In the genomic region with DNA sequence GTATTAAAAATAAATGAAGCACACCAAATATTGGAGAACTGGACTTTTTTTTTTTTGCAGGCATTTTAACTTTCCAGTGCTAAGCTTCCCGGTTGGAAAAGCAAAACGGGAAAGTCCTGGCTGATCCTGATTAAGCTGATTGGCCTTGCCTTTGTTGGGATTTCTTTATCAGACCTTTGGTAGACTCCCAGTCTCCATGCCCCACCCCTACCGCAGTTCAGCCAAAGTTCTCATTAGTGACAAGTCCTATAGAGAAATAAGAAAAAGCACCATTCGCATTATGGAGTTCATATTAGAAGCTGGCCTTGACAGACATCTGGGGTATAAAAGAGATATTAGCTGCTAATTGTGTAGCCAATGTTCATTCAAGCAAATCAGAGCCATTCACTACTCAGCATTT, we compare ENCODE assay signal across 31 mouse cellular contexts.
DNase-seq lines count a peak whose midpoint lies in the region; ATAC-seq and TF ChIP-seq lines count a peak whose summit lies in the region.
"Had no signal": no experiment of that assay in that cellular context is flagged by ENCODE, and none has a peak within 500 bp of the region (broad histone marks: within the 10 kb centered on the region; RNA-seq: fewer than 3 reads in every experiment).

No protein-coding gene starts in this region.

- WGBS in forebrain, embryonic 11.5 days = 22% methylated on average over 4 of the region's 4 CpGs
- 12% methylated on average over 4 of the region's 4 CpGs for WGBS in forebrain, postnatal 0 days
- WGBS in stomach, postnatal 0 days = 55% methylated on average over 4 of the region's 4 CpGs

- H3K27ac ChIP-seq in forebrain, embryonic 11.5 days (ENCODE audit: low read depth, low read length) = no peak overlapping the region
- H3K27ac ChIP-seq in forebrain, postnatal 0 days (ENCODE audit: low read depth, low read length) = no peak overlapping the region
- H3K27ac ChIP-seq in stomach, postnatal 0 days (replicated peaks) = no peak overlapping the region
- H3K27ac ChIP-seq: embryonic facial prominence, embryonic 15.5 days; heart, embryonic 15.5 days; hindbrain, embryonic 10.5 days; hindbrain, embryonic 13.5 days had no signal

- H3K27me3 ChIP-seq in forebrain, embryonic 11.5 days (ENCODE audit: control insufficient read depth, insufficient read depth, low read length) = no peaks in the 10 kb centered on the region
- H3K27me3 ChIP-seq in forebrain, postnatal 0 days (ENCODE audit: insufficient read depth, low read length) = no peaks in the 10 kb centered on the region
- no peaks in the 10 kb centered on the region for H3K27me3 ChIP-seq in stomach, postnatal 0 days (ENCODE audit: control insufficient read depth, insufficient read depth, low read length)
- H3K27me3 ChIP-seq: CH12.LX; embryonic facial prominence, embryonic 15.5 days; heart, embryonic 12.5 days; heart, embryonic 15.5 days; hindbrain, embryonic 13.5 days; Patski had no signal

- TF ChIP-seq CTCF in forebrain, postnatal 0 days (IDR thresholded peaks at IDR 0.05; ENCODE audit: low read depth) = no peak
- no peak for TF ChIP-seq CTCF in stomach, postnatal 0 days (IDR thresholded peaks at IDR 0.05; ENCODE audit: low read depth)

- no peak for TF ChIP-seq EP300 in stomach, postnatal 0 days (optimal IDR thresholded peaks at IDR 0.05)

- no peaks in the 10 kb centered on the region for H3K4me1 ChIP-seq in forebrain, embryonic 11.5 days (replicated peaks; ENCODE audit: control insufficient read depth, insufficient read depth, low read length)
- no peaks in the 10 kb centered on the region for H3K4me1 ChIP-seq in forebrain, postnatal 0 days (ENCODE audit: insufficient read depth)
- no peaks in the 10 kb centered on the region for H3K4me1 ChIP-seq in stomach, postnatal 0 days (replicated peaks; ENCODE audit: control insufficient read depth, insufficient read depth)
- H3K4me1 ChIP-seq: embryonic facial prominence, embryonic 15.5 days; heart, embryonic 12.5 days; heart, embryonic 15.5 days; hindbrain, embryonic 10.5 days; hindbrain, embryonic 13.5 days had no signal

- no peak overlapping the region for H3K4me2 ChIP-seq in forebrain, embryonic 11.5 days (ENCODE audit: low read depth, low read length, severe bottlenecking)
- H3K4me2 ChIP-seq in forebrain, postnatal 0 days (ENCODE audit: low read depth) = no peak overlapping the region
- H3K4me2 ChIP-seq in stomach, postnatal 0 days (replicated peaks; ENCODE audit: low read depth) = no peak overlapping the region
- H3K4me2 ChIP-seq: embryonic facial prominence, embryonic 15.5 days; heart, embryonic 12.5 days; heart, embryonic 15.5 days; hindbrain, embryonic 13.5 days had no signal

- H3K4me3 ChIP-seq in forebrain, embryonic 11.5 days (ENCODE audit: low read depth, low read length) = no peak overlapping the region
- H3K4me3 ChIP-seq in forebrain, postnatal 0 days (ENCODE audit: low read depth, low read length) = no peak overlapping the region
- H3K4me3 ChIP-seq in stomach, postnatal 0 days (ENCODE audit: low read depth, low read length) = no peak overlapping the region
- H3K4me3 ChIP-seq: embryonic facial prominence, embryonic 15.5 days; heart, embryonic 12.5 days; heart, embryonic 15.5 days; hindbrain, embryonic 10.5 days; hindbrain, embryonic 13.5 days had no signal

- no peaks in the 10 kb centered on the region for H3K36me3 ChIP-seq in forebrain, embryonic 11.5 days (ENCODE audit: control insufficient read depth, insufficient read depth, low read length)
- no peaks in the 10 kb centered on the region for H3K36me3 ChIP-seq in forebrain, postnatal 0 days (ENCODE audit: insufficient read depth)
- no peaks in the 10 kb centered on the region for H3K36me3 ChIP-seq in stomach, postnatal 0 days (ENCODE audit: control insufficient read depth, insufficient read depth, low read length)
- H3K36me3 ChIP-seq: embryonic facial prominence, embryonic 15.5 days; G1E; heart, embryonic 12.5 days; heart, embryonic 15.5 days; hindbrain, embryonic 10.5 days; hindbrain, embryonic 13.5 days had no signal

- DNase-seq in embryo, embryonic 10.5 days (ENCODE audit: low spot score) = peak; percentile 7
- DNase-seq in embryo, embryonic 9.5 days (ENCODE audit: extremely low spot score) = no peak
- no peak for DNase-seq in forebrain, embryonic 11.5 days (ENCODE audit: low spot score)
- DNase-seq in forebrain, postnatal 0 days = no peak
- peak; percentile 5 for DNase-seq in retina, embryonic 14.5 days (ENCODE audit: low spot score)
- no peak for DNase-seq in retina, postnatal 1 day
- DNase-seq in stomach, postnatal 0 days (ENCODE audit: low spot score) = peak; percentile 50
- DNase-seq in gastrocnemius, postnatal 10 days = no peak
- DNase-seq: adrenal gland, postnatal 10 days; adrenal gland, postnatal 36 days; B cell, adult 2 months; cerebellum, adult 11 months; cerebellum, adult 2 months; cerebellum, adult 9-11 months; cerebellum, postnatal 25 days; gastrocnemius, postnatal 14 days; heart, adult 11 months; heart, postnatal 10 days; heart, postnatal 36 days; kidney, adult 18-20 months; kidney, adult 9 months had no signal

- no peaks in the 10 kb centered on the region for H3K9me3 ChIP-seq in forebrain, embryonic 11.5 days (ENCODE audit: control insufficient read depth, low read length)
- no peaks in the 10 kb centered on the region for H3K9me3 ChIP-seq in forebrain, postnatal 0 days (ENCODE audit: low read length)
- H3K9me3 ChIP-seq in stomach, postnatal 0 days (ENCODE audit: control insufficient read depth, low read length) = no peaks in the 10 kb centered on the region
- H3K9me3 ChIP-seq: embryonic facial prominence, embryonic 15.5 days; G1E; heart, embryonic 15.5 days; hindbrain, embryonic 10.5 days; hindbrain, embryonic 13.5 days had no signal

- ATAC-seq in forebrain, embryonic 11.5 days (replicated peaks; ENCODE audit: low FRiP score) = peak; percentile 71; the same call in 1 of the 2 replicates
- ATAC-seq in forebrain, postnatal 0 days = no peak
- ATAC-seq in stomach, postnatal 0 days (ENCODE audit: low FRiP score, low TSS enrichment) = no peak
- ATAC-seq: hindbrain, embryonic 16.5 days; intestine, embryonic 16.5 days; Patski had no signal

- no peak overlapping the region for H3K9ac ChIP-seq in forebrain, embryonic 11.5 days (ENCODE audit: low read length)
- H3K9ac ChIP-seq in forebrain, postnatal 0 days = no peak overlapping the region
- no peak overlapping the region for H3K9ac ChIP-seq in stomach, postnatal 0 days (ENCODE audit: low read length)
- H3K9ac ChIP-seq: embryonic facial prominence, embryonic 15.5 days; heart, embryonic 12.5 days; heart, embryonic 15.5 days; hindbrain, embryonic 13.5 days had no signal

Comparison
In these comparisons a context has a peak if more than half of its experiments do, and no peak if none do; other contexts are left out.
1. DNase-seq: peak in embryo, embryonic 10.5 days (single experiment), retina, embryonic 14.5 days (single experiment) and stomach, postnatal 0 days (single experiment); none in embryo, embryonic 9.5 days (single experiment), forebrain, embryonic 11.5 days (single experiment), forebrain, postnatal 0 days (single experiment), retina, postnatal 1 day (single experiment) and gastrocnemius, postnatal 10 days (single experiment).